Mouse (Mus musculus) stomach, postnatal 0 days (tissue): ENCODE data around the gene Ly6g6c. TPM values are rescaled to one million over a fixed set of nuclear protein-coding genes. Genes with fewer than 3 reads are reported as not detected.

Source experiments
- ATAC-seq: fragments of 200-750 bp; cut with Nextera tagmentation; 2 replicates; pipeline ENCODE4 v1.8.0; 2017; ENCODE audit not compliant: low FRiP score, low TSS enrichment
- DNase-seq: peaks from one replicate; pipeline ENCODE4 v3.0.0-alpha.2; 2016; ENCODE audit warnings: low spot score
- H3K27ac ChIP-seq: fragments of 300-500 bp; sonication (generic); replicated peaks from 2 replicates; pipeline ENCODE4 v1.5.1; 2014; ENCODE audit warnings: mild to moderate bottlenecking, control low read depth
- H3K27me3 ChIP-seq: fragments of 300-500 bp; sonication (generic); 2 replicates; pipeline ENCODE4 v1.6.1; 2014; ENCODE audit warnings: low read length; ENCODE audit not compliant: control insufficient read depth, insufficient read depth
- H3K36me3 ChIP-seq: fragments of 300-500 bp; sonication (generic); 2 replicates; pipeline ENCODE4 v1.6.1; 2014; ENCODE audit warnings: low read length, mixed read lengths; ENCODE audit not compliant: control insufficient read depth, insufficient read depth
- H3K4me1 ChIP-seq: fragments of 300-500 bp; sonication (generic); replicated peaks from 2 replicates; pipeline ENCODE4 v1.6.1; 2014; ENCODE audit warnings: antibody characterized with exemption; ENCODE audit not compliant: control insufficient read depth, insufficient read depth
- H3K4me2 ChIP-seq: fragments of 300-500 bp; sonication (generic); replicated peaks from 2 replicates; pipeline ENCODE4 v1.6.1; 2014; ENCODE audit warnings: low read depth, mild to moderate bottlenecking, control low read depth, moderate library complexity
- H3K4me3 ChIP-seq: fragments of 300-500 bp; sonication (generic); 2 replicates; pipeline ENCODE4 v1.5.1; 2014; ENCODE audit warnings: low read depth, low read length, control low read depth
- H3K9ac ChIP-seq: fragments of 300-500 bp; sonication (generic); 2 replicates; pipeline ENCODE4 v1.6.1; 2014; ENCODE audit warnings: mild to moderate bottlenecking, low read length, control low read depth, mixed read lengths
- H3K9me3 ChIP-seq: fragments of 300-500 bp; sonication (generic); 2 replicates; pipeline ENCODE4 v1.6.1; 2016; ENCODE audit warnings: low read length; ENCODE audit not compliant: control insufficient read depth
- CTCF ChIP-seq: IDR thresholded peaks from 2 replicates; pipeline ENCODE4 v1.5.1; 2016; ENCODE audit warnings: antibody characterized with exemption, low read depth, mild to moderate bottlenecking, moderate library complexity
- EP300 ChIP-seq: optimal IDR thresholded peaks from 2 replicates; pipeline ENCODE3; 2016; ENCODE audit warnings: antibody characterized with exemption
- WGBS: fragments of 180-500 bp; shearing (Covaris S2); extraction: QIAGEN DNeasy Blood & Tissue Kit; methylation state at CpG from one replicate; pipeline ENCODE4 v1.1.7; 2014; 5-methylcytosine and 5-hydroxymethylcytosine counted together
- polyA plus RNA-seq: library from polyadenylated mRNA; unstranded; fragments of >200 nt; fragmentation: Nextera tagmentation; extraction: Ambion mirVana; gene quantifications from 2 replicates; pipeline ENCODE4 v1.2.1, GENCODE M21; 2015

Gene Ly6g6c
- polyA plus RNA-seq, 1 experiment from 2014 or later: 260 TPM

GRCm38 (mm10) chr17:35034896-35035295 is 30.3 kb upstream of the Ly6g6c start:
- DNase-seq (peak; percentile 37), ATAC-seq (no peak; the same call in 1 of the 2 replicates)
- WGBS: 27% methylated on average over 6 of the region's 6 CpGs
- H3K4me1 ChIP-seq: no peaks in the 10 kb centered on the region
- no peak overlapping the region for H3K9ac ChIP-seq
- H3K27ac ChIP-seq: peak overlapping the region; percentile 56; the same call in 1 of the 2 replicates
- no peak overlapping the region for H3K4me3 ChIP-seq
- H3K36me3 ChIP-seq: no peaks in the 10 kb centered on the region
- H3K4me2 ChIP-seq: no peak overlapping the region
- TF ChIP-seq EP300 (no peak), CTCF (no peak)
- H3K27me3 ChIP-seq: no peaks in the 10 kb centered on the region
- no peaks in the 10 kb centered on the region for H3K9me3 ChIP-seq

DNA sequence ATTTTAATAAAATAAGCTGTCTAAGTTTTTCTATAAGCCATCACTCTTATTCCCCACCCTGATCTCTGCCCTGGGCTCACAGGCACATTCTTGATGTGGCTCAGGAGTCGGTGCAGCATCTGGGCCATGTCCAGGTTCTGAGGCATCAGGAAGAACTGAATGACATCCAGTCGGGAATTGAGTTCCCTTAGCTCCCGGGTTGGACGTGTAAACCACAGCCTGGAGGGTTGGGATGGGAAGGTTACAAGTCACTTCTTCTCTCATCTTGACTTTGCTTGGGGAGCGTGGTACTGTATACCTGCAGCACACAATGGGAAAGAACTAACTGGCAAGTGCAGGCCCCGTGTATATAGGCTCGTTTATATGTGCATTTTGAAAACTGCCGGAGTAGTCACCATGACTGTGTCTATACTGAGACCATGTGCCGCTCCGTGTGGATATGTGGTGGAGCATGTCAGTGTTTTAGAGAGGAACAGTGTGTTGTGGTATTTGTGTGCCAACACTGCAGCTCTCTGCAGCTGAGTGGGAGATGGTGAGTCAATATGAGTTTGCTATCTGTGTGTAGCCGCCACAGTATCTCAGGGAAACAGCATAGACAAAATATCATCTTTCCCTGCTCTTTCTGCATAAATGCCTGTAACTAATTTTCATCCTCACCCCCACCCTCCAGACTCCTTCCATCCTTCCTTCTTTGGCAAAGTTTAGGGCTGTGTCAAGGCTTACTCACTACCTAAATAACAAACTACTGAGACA is 25.9 kb upstream of the Ly6g6c start:
- no peak overlapping the region for H3K27ac ChIP-seq
- no peak for ATAC-seq
- TF ChIP-seq CTCF (no peak), EP300 (no peak)

DNA sequence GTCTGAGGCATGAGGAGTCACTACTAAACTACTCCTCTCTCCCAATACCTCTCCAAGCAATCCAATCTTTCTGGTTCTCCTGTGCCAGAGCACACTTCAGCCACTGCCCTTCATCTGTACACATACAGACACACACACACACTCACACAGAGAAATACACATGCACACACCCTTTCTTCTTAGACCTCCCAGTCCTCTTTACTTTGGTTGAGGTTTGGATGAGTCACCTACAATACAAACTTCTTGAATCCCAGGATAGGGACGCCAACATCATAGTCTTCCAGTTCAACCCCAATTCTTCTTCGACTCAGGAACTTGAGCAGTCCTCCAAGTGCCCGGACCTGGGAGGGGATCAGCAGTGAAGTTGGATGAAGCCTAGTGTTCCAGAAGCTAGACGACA is 21.4 kb upstream of the Ly6g6c start:
- Histone ChIP-seq H3K4me1 (peaks cover 8% of the 10 kb centered on the region; the same call in 1 of the 2 replicates), H3K9ac (no peak overlapping the region), H3K4me3 (no peak overlapping the region), H3K27me3 (no peaks in the 10 kb centered on the region), H3K9me3 (no peaks in the 10 kb centered on the region), H3K27ac (peak overlapping the region; percentile 88), H3K4me2 (peak overlapping the region; percentile 11; the same call in 1 of the 2 replicates), H3K36me3 (no peaks in the 10 kb centered on the region)
- 52% methylated on average over 4 of the region's 4 CpGs for WGBS
- DNase-seq (no peak), ATAC-seq (peak; percentile 28)
- TF ChIP-seq CTCF: no peak
- TF ChIP-seq EP300: no peak

More for the DNA sequence above, 25.9 kb upstream of the Ly6g6c start:
- H3K4me3 ChIP-seq: no peak overlapping the region
- no peak overlapping the region for H3K4me2 ChIP-seq
- no peak overlapping the region for H3K9ac ChIP-seq
- no peaks in the 10 kb centered on the region for H3K27me3 ChIP-seq
- no peaks in the 10 kb centered on the region for H3K4me1 ChIP-seq
- WGBS: 83% methylated on average over 11 of the region's 11 CpGs
- no peaks in the 10 kb centered on the region for H3K36me3 ChIP-seq
- no peak for DNase-seq
- no peaks in the 10 kb centered on the region for H3K9me3 ChIP-seq

GRCm38 (mm10) chr17:35044904-35045806 is 20.0 kb upstream of the Ly6g6c start:
- no peaks in the 10 kb centered on the region for H3K27me3 ChIP-seq
- ATAC-seq (no peak), DNase-seq (no peak)
- H3K4me2 ChIP-seq: peak overlapping the region; percentile 94
- 65% methylated on average over 7 of the region's 7 CpGs for WGBS
- H3K4me3 ChIP-seq: no peak overlapping the region
- TF ChIP-seq EP300 (no peak), CTCF (no peak)
- H3K4me1 ChIP-seq: peaks cover 8% of the 10 kb centered on the region; the same call in 1 of the 2 replicates
- H3K9ac ChIP-seq: no peak overlapping the region
- peak overlapping the region; percentile 89 for H3K27ac ChIP-seq
- H3K9me3 ChIP-seq: no peaks in the 10 kb centered on the region
- no peaks in the 10 kb centered on the region for H3K36me3 ChIP-seq

DNA sequence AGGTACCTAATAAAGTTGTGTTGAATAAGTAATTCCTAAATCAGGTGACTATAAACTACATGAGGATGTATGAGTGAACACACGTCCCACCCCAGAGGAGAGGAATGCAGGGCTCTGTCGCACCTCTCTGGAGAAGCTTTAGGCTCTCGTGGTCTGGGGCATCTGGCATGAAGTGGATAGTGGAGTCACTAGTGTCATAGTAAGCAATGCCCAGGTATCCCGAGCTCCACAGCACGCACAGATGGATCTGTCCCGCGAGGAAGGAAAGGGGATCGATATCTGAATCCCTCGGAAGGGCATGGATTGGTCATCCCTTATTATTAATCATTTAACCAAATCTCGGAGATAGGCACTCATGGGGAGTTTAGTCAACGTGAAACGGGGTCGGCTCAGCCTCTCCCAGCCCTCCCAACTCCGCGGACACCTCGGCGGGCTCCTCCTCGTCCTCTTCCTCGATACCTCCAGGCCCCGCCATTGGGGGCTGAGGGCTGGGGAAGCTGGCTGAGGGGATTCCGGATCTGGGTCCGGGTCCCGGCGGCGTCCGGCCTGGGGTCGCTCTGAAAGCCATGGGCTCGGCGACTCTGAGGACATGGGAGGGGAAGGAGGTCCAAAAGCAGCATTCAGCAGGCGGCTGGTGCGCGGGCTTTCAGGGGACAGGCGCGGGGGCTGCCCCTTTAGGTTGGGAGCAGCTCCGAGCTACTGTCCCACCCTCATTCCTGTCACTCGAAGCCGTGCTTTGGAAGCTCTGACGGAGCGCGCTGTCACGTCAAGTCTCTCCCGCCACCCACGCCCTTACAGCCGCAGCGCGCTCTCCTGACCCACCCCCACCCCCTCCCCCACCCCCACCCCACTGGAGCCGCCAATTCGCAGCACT is 19.1 kb upstream of the Ly6g6c start:
- no peaks in the 10 kb centered on the region for H3K9me3 ChIP-seq
- TF ChIP-seq EP300: no peak
- no peak for TF ChIP-seq CTCF
- H3K4me1 ChIP-seq: peaks cover 8% of the 10 kb centered on the region; the same call in 1 of the 2 replicates
- H3K36me3 ChIP-seq: no peaks in the 10 kb centered on the region
- ATAC-seq: no peak
- DNase-seq: no peak
- peak overlapping the region; percentile 57 for H3K4me3 ChIP-seq
- peak overlapping the region; percentile 89 for H3K27ac ChIP-seq
- H3K27me3 ChIP-seq: no peaks in the 10 kb centered on the region
- H3K4me2 ChIP-seq: peak overlapping the region; percentile 94
- H3K9ac ChIP-seq: peak overlapping the region; percentile 76
- WGBS: 4% methylated on average over 47 of the region's 48 CpGs
